Comparison of ENCODE assay signal across 8 mouse cellular contexts in genomic region chr6:88901947-88902820, GRCm38 (mm10). TPM values are rescaled to one million over a fixed set of nuclear protein-coding genes. Genes with fewer than 3 reads are reported as not detected.
DNase-seq lines count a peak whose midpoint lies in the region; ATAC-seq and TF ChIP-seq lines count a peak whose summit lies in the region.

Gene Tpra1, plus strand, starts transcription at chr6:88902251.

- H3K27ac ChIP-seq in heart, embryonic 12.5 days (ENCODE audit: poor library complexity, severe bottlenecking) = peak within 1 kb of the TSS; percentile 92
- peak within 1 kb of the TSS; percentile 92 for H3K27ac ChIP-seq in kidney, postnatal 0 days
- peak within 1 kb of the TSS; percentile 88 for H3K27ac ChIP-seq in liver, embryonic 11.5 days (ENCODE audit: low read depth, low read length)
- peak within 1 kb of the TSS; percentile 95 for H3K27ac ChIP-seq in stomach, embryonic 14.5 days (ENCODE audit: low read length)

- H3K27me3 ChIP-seq in C2C12 (ENCODE audit: control insufficient read depth, insufficient read depth, insufficient read length) = no peaks in the 10 kb centered on the region
- H3K27me3 ChIP-seq in erythroblast, embryonic 14.5 days (ENCODE audit: control insufficient read depth) = no peaks in the 10 kb centered on the region
- no peaks in the 10 kb centered on the region for H3K27me3 ChIP-seq in heart, embryonic 12.5 days (replicated peaks)
- no peaks in the 10 kb centered on the region for H3K27me3 ChIP-seq in kidney, postnatal 0 days (ENCODE audit: insufficient read depth, low read length)
- no peaks in the 10 kb centered on the region for H3K27me3 ChIP-seq in liver, embryonic 11.5 days (replicated peaks; ENCODE audit: control insufficient read depth, insufficient read depth, low read length)
- no peaks in the 10 kb centered on the region for H3K27me3 ChIP-seq in stomach, embryonic 14.5 days (ENCODE audit: control insufficient read depth, insufficient read depth, low read length)

- H3K4me1 ChIP-seq in erythroblast, embryonic 14.5 days (ENCODE audit: control insufficient read depth) = peaks cover 84% of the 10 kb centered on the region
- peaks cover 62% of the 10 kb centered on the region for H3K4me1 ChIP-seq in heart, embryonic 12.5 days (replicated peaks)
- peaks cover 22% of the 10 kb centered on the region for H3K4me1 ChIP-seq in kidney, postnatal 0 days (replicated peaks; ENCODE audit: insufficient read depth, low read length)
- H3K4me1 ChIP-seq in liver, embryonic 11.5 days (replicated peaks; ENCODE audit: control insufficient read depth, insufficient read depth, low read length) = peaks cover 38% of the 10 kb centered on the region
- peaks cover 19% of the 10 kb centered on the region; the same call in 1 of the 2 replicates for H3K4me1 ChIP-seq in stomach, embryonic 14.5 days (ENCODE audit: control insufficient read depth, insufficient read depth, low read length)

- H3K4me2 ChIP-seq in heart, embryonic 12.5 days = peak within 1 kb of the TSS; percentile 94
- H3K4me2 ChIP-seq in kidney, postnatal 0 days (ENCODE audit: low read length) = peak within 1 kb of the TSS; percentile 89
- peak within 1 kb of the TSS; percentile 91 for H3K4me2 ChIP-seq in liver, embryonic 11.5 days
- H3K4me2 ChIP-seq in stomach, embryonic 14.5 days (replicated peaks; ENCODE audit: low read depth, low read length) = peak within 1 kb of the TSS; percentile 89

- peaks cover 2% of the 10 kb centered on the region for H3K36me3 ChIP-seq in C2C12 (ENCODE audit: control insufficient read depth, insufficient read depth)
- peaks cover 47% of the 10 kb centered on the region for H3K36me3 ChIP-seq in erythroblast, embryonic 14.5 days (ENCODE audit: control insufficient read depth)
- 0 out of 2 replicates have a peak, but pooled peaks cover 2% of the 10 kb centered on the region for H3K36me3 ChIP-seq in heart, embryonic 12.5 days
- H3K36me3 ChIP-seq in kidney, postnatal 0 days (ENCODE audit: insufficient read depth, low read length) = no peaks in the 10 kb centered on the region
- peaks cover 2% of the 10 kb centered on the region; the same call in 1 of the 2 replicates for H3K36me3 ChIP-seq in liver, embryonic 11.5 days (ENCODE audit: control insufficient read depth, insufficient read depth, low read length)
- no peaks in the 10 kb centered on the region for H3K36me3 ChIP-seq in stomach, embryonic 14.5 days (ENCODE audit: control insufficient read depth, insufficient read depth, low read length)

- peak within 1 kb of the TSS; percentile 72 for H3K4me3 ChIP-seq in C2C12 (ENCODE audit: insufficient read depth, poor library complexity, severe bottlenecking)
- peak within 1 kb of the TSS; percentile 81 for H3K4me3 ChIP-seq in erythroblast, embryonic 14.5 days (replicated peaks)
- peak within 1 kb of the TSS; percentile 74 for H3K4me3 ChIP-seq in heart, embryonic 12.5 days
- H3K4me3 ChIP-seq in kidney, postnatal 0 days (replicated peaks; ENCODE audit: low read depth, low read length) = peak within 1 kb of the TSS; percentile 81
- peak within 1 kb of the TSS; percentile 89 for H3K4me3 ChIP-seq in liver, embryonic 11.5 days (ENCODE audit: low read depth, low read length)
- peak within 1 kb of the TSS; percentile 77 for H3K4me3 ChIP-seq in stomach, embryonic 14.5 days (ENCODE audit: low read depth, low read length)

- no peak for TF ChIP-seq POLR2A in brain, embryonic 14.5 days (IDR thresholded peaks at IDR 0.05; ENCODE audit: borderline replicate concordance, extremely low read depth, insufficient read depth, insufficient read length, poor library complexity, severe bottlenecking)

- peak; percentile 99 for DNase-seq in brain, embryonic 14.5 days (ENCODE audit: low read depth)
- DNase-seq in kidney, postnatal 0 days (ENCODE audit: low spot score) = peak; percentile 99
- peak; percentile 89 for DNase-seq in liver, embryonic 11.5 days (ENCODE audit: low spot score)
- DNase-seq in naive thymus-derived CD4-positive, alpha-beta T cell, adult 2 months (ENCODE audit: low read depth) = peak; percentile 95

- no peak for TF ChIP-seq CTCF in C2C12 (IDR thresholded peaks at IDR 0.05; ENCODE audit: control insufficient read depth, insufficient read depth, insufficient read length)
- no peak for TF ChIP-seq CTCF in brain, embryonic 14.5 days (IDR thresholded peaks at IDR 0.05; ENCODE audit: borderline replicate concordance, extremely low read depth, insufficient read depth, insufficient read length)
- TF ChIP-seq CTCF in kidney, postnatal 0 days (IDR thresholded peaks at IDR 0.05; ENCODE audit: low read depth) = peak; percentile 42; the same call in 1 of the 2 replicates

- peak within 1 kb of the TSS; percentile 83 for H3K9ac ChIP-seq in heart, embryonic 12.5 days
- H3K9ac ChIP-seq in kidney, postnatal 0 days (ENCODE audit: low read depth, low read length) = peak within 1 kb of the TSS; percentile 80
- H3K9ac ChIP-seq in liver, embryonic 11.5 days (ENCODE audit: low read depth, low read length) = peak within 1 kb of the TSS; percentile 92
- peak within 1 kb of the TSS; percentile 69 for H3K9ac ChIP-seq in stomach, embryonic 14.5 days (replicated peaks; ENCODE audit: low read depth, low read length)

- peaks cover 51% of the 10 kb centered on the region for H3K79me2 ChIP-seq in C2C12 (ENCODE audit: control insufficient read depth, insufficient read depth)

- under 1% methylated on average over 66 of the region's 66 CpGs for WGBS in heart, embryonic 12.5 days
- 2% methylated on average over 66 of the region's 66 CpGs for WGBS in kidney, postnatal 0 days
- under 1% methylated on average over 66 of the region's 66 CpGs for whole genome bisulfite sequencing in liver, embryonic 11.5 days
- WGBS in stomach, embryonic 14.5 days = under 1% methylated on average over 65 of the region's 66 CpGs

- H3K9me3 ChIP-seq in erythroblast, embryonic 14.5 days (ENCODE audit: control insufficient read depth, low read length) = no peaks in the 10 kb centered on the region
- H3K9me3 ChIP-seq in heart, embryonic 12.5 days (replicated peaks) = no peaks in the 10 kb centered on the region
- H3K9me3 ChIP-seq in kidney, postnatal 0 days (replicated peaks; ENCODE audit: low read length) = no peaks in the 10 kb centered on the region
- H3K9me3 ChIP-seq in liver, embryonic 11.5 days (ENCODE audit: control insufficient read depth, low read length) = no peaks in the 10 kb centered on the region
- H3K9me3 ChIP-seq in stomach, embryonic 14.5 days (ENCODE audit: control insufficient read depth, low read depth, low read length) = no peaks in the 10 kb centered on the region

- peak; percentile 89 for ATAC-seq in heart, embryonic 12.5 days (ENCODE audit: insufficient number of reproducible peaks, low FRiP score)
- ATAC-seq in kidney, postnatal 0 days (replicated peaks; ENCODE audit: low FRiP score, low read depth) = peak; percentile 84
- ATAC-seq in liver, embryonic 11.5 days (replicated peaks; ENCODE audit: low FRiP score) = peak; percentile 82
- peak; percentile 84 for ATAC-seq in stomach, embryonic 14.5 days (ENCODE audit: insufficient number of reproducible peaks, insufficient read depth, low FRiP score, low read depth)

- H3K79me3 ChIP-seq in C2C12 (ENCODE audit: low read depth) = peaks cover 26% of the 10 kb centered on the region

- peak within 1 kb of the TSS; percentile 89 for H3ac ChIP-seq in C2C12 (ENCODE audit: control insufficient read depth, insufficient read length, low read depth)

TF ChIP-seq in C2C12, 6 proteins besides CTCF, POLR2A, EP300 and RAD21:
- TF ChIP-seq CEBPB (IDR thresholded peaks at IDR 0.05; ENCODE audit: low read depth) (no peak), FOSL1 (IDR thresholded peaks at IDR 0.05; ENCODE audit: insufficient read depth, low read length, poor library complexity, severe bottlenecking) (no peak), USF1 (IDR thresholded peaks at IDR 0.05; ENCODE audit: low read depth) (no peak), MAX (IDR thresholded peaks at IDR 0.05) (no peak), MYOG (IDR thresholded peaks at IDR 0.05; ENCODE audit: control insufficient read depth, extremely low read depth, insufficient read length) (no peak), MYOD1 (IDR thresholded peaks at IDR 0.05; ENCODE audit: control insufficient read depth, insufficient read length, low read depth) (no peak)

RNA-seq across cellular contexts. Expression of gene Tpra1, which starts in this region (rescaled TPM):
- polyA plus RNA-seq in C2C12 (2012; fragmentation: generic; extraction: Trizol) = 29.1 TPM
- polyA plus RNA-seq in brain, embryonic 14.5 days (2012; rRNA removed) = 116 and 166 TPM in 2 replicates
- 39.5 and 40.0 TPM in 2 replicates for polyA plus RNA-seq in erythroblast, embryonic 14.5 days (2012)
- polyA plus RNA-seq in heart, embryonic 12.5 days (2016; fragmentation: Nextera tagmentation; extraction: Ambion mirVana) = 42.8 and 48.0 TPM in 2 replicates
- 62.2 and 71.1 TPM in 2 replicates for polyA plus RNA-seq in kidney, postnatal 0 days (2015; fragmentation: Nextera tagmentation; extraction: Ambion mirVana)
- polyA plus RNA-seq in liver, embryonic 11.5 days (2014; fragmentation: Nextera tagmentation; extraction: Ambion mirVana) = 55.1 and 56.7 TPM in 2 replicates
- 55.1 and 55.6 TPM in 2 replicates for polyA plus RNA-seq in stomach, embryonic 14.5 days (2014; fragmentation: Nextera tagmentation; extraction: Ambion mirVana)

Comparison
In these comparisons a context has a peak if more than half of its experiments do, and no peak if none do; other contexts are left out.
1. Peak in every context shown above with its lines: DNase-seq, ATAC-seq, H3K4me3 ChIP-seq and H3K27ac ChIP-seq.